Mouse (Mus musculus) left cerebral cortex, adult 2 months (tissue): ENCODE measurements around the gene Gm42688. TPM values are rescaled to one million over a fixed set of nuclear protein-coding genes. Genes with fewer than 3 reads are reported as not detected.

Source experiments
- DNase-seq, 2 experiments: peaks; one replicate each; pipeline ENCODE4 v3.0.0; 2021 to 2022; ENCODE audit warnings: low spot score in 2 of 2, mixed read lengths in 1 of 2; ENCODE audit errors: extremely low spot score in 1 of 2
- H3K27ac ChIP-seq: fragments of 200-600 bp; 2 replicates; pipeline ENCODE4 v1.8.1; 2022
- H3K4me3 ChIP-seq: fragments of 200-600 bp; 2 replicates; pipeline ENCODE4 v1.8.1; 2022
- CTCF ChIP-seq: fragments of 200-600 bp; IDR thresholded peaks from 2 replicates; pipeline ENCODE4 v1.8.1; 2022; ENCODE audit warnings: antibody characterized with exemption, mild to moderate bottlenecking, moderate library complexity
- intact Hi-C: fragments of 180-260 bp; cut with DNase I; formaldehyde crosslinking; loops from one replicate; pipeline ENCODE4 v1.15.1; 2025
- total RNA-seq, 2 experiments: library from RNA; stranded (reverse); gene quantifications; 2 replicates each; pipeline ENCODE4 v1.2.3; 2021

Gene Gm42688
- total RNA-seq, 2 experiments from 2014 or later: 4.6 to 6.9 TPM

DNA sequence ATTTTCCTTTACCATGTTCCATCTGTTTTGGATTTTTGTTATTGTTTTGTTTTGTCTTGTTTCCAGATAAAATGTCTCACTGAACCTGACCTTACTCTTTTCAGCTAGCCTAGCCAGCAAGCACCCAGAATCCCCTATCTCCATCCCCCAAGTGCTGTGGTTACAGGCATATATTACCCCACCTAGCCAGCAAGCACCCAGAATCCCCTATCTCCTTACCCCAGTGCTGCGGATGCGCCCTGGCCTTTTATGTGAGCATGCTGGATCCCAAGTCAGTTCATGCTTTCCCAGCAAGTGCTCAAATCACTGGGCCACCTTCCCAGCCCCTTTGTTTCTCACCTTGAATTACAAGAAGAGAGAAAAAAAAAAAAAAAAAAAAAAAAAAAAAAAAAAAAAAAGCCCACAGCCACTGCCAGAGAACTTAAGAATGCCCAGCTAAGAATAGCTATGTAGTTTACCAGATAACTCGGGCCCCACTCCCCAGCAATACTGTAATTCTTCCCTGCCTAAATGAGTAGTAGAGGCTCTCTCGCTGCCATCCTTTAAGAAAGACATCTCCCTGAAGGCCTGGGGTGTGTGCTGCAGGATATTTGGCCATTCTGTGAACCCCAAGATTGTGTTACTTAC is 10.2 kb downstream of the Gm42688 start:
- Histone ChIP-seq H3K4me3 (no peak overlapping the region), H3K27ac (no peak overlapping the region)
- DNase-seq: no peak
- intact Hi-C loops: no loop called here
- TF ChIP-seq CTCF: no peak

DNA sequence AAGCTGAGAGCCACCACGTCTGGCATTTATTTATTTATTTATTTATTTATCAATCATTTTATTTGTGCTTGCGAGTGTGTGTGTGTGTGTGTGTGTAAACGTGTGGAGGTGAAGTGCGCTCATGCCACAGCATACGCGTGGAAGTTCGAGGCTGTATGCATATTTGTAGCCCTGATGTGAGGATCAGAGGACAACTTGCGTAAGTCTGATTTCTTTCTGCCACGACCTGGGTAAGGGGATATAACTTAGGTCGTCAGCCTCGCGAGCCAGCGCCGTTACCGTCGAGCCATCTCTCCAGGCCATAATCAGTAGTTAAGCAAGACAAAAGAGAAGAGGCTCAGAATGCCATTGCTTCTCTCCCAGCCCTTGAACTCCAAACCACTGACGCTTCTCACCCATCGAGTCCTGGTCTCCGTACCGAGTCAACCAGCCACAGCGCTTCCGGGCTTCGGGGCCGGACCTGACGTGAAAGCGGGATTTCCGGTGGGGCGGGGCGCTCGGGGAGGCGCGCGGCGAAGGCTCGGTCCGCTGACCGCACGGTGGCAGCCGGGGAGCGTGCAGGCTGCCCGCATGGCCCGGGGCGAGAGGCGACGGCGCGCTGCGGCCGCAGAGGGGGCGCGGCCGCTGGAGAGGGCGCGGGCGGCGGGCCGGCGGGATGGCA is 13.7 kb downstream of the Gm42688 start, which contains the start of gene Mogs:
TSS of gene Mogs (plus strand) at position 486 of the 661 bp plus-strand sequence.
- DNase-seq: peak; percentile 91 to 95
- intact Hi-C loops: loop anchor here (2.0 kb wide), 1 partner anchor 42 kb away; the partner anchor contains the start of genes 1700003E16Rik and Wdr54
- TF ChIP-seq CTCF: peak; percentile 50

DNA sequence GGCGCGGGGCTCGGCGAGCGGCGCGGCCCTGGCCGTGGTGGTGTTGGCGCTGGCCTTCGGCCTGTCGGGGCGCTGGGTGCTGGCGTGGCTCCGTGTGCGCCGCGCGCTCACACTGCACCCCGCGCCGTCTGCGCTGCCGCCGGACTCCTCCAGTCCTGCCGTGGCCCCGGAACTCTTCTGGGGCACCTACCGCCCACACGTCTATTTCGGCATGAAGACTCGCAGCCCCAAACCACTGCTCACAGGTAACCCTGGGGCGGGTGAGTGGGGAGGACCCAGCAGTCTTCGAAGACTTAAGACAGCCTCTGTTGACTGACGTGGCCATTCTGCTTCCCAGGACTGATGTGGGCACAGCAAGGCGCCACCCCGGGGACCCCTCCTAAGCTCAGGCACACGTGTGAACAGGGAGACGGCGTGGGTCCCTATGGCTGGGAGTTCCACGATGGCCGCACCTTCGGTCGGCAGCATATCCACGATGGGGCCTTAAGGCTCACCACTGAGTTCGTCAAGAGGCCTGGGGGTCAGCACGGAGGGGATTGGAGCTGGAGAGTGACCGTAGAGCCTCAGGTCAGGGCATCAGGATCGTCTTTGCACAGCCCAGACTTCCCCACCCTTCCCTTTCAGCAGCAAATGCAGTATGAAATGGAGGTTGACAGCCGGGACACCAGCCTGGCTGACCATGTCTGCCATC is 14.4 kb downstream of the Gm42688 start:
- H3K27ac ChIP-seq: peak overlapping the region; percentile 61
- intact Hi-C loops: loop anchor here (2.0 kb wide), 2 partner anchors 29 to 41 kb away; partner anchors contain the start of genes 1700003E16Rik and Wdr54
- peak overlapping the region; percentile 60 for H3K4me3 ChIP-seq
- DNase-seq: no peak
- TF ChIP-seq CTCF: no peak

More for the DNA sequence above, 13.7 kb downstream of the Gm42688 start, which contains the start of gene Mogs:
- peak within 1 kb of the TSS; percentile 60 for H3K4me3 ChIP-seq
- H3K27ac ChIP-seq: peak within 1 kb of the TSS; percentile 92

DNA sequence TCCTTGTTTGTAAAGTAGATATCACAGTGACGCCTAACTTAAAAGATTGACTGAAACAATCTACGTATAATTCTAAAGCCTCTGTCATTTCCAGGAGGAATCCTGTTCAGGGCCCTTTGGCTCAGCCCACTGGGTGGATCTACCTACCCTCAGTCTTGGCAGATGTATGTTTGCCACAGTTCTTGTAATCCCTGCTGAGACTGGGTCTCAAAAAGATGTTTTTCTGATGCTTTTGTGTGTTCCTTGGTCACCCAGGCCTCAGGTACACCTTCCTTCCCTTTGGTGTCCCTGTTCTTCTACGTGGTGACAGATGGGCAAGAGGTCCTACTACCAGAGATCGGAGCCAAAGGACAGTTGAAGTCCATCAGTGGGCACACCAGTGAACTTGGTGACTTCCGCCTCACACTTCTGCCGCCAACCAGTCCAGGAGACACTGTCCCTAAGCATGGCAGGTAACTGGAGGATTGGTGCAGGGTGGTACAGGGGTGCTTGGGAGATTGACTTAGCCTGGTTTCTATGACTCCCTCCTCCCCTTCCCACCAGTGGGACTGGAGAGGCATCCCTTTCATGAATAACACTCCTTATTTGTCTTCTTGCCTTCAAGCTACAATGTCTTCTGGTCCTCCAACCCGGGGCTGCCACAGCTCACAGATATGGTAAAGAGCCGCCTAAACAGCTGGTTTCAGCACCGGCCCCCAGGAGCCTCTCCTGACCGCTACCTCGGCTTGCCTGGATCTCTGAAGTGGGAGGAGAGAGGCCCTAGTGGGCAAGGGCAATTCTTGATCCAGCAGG is 15.2 kb downstream of the Gm42688 start:
- Histone ChIP-seq H3K4me3 (peak overlapping the region; percentile 60), H3K27ac (no peak overlapping the region)
- no peak for DNase-seq
- intact Hi-C loops: loop anchor here (2.0 kb wide), 1 partner anchor 28 kb away; no protein-coding TSS in a partner anchor
- TF ChIP-seq CTCF: no peak

DNA sequence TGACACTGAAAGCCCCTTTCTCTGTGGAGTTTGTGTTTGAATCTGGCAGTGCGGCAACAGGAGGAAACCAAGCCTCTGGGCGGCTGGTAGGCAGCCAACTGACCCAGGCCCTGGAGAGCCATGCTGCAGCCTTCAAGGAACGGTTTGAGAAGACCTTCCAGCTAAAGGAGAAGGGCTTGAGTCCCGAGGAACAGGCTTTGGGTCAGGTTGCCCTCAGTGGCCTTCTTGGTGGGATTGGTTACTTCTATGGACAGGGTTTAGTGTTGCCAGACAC is 15.7 kb downstream of the Gm42688 start:
- no peak overlapping the region for H3K4me3 ChIP-seq
- no peak for DNase-seq
- intact Hi-C loops: loop anchor here (2.0 kb wide), 1 partner anchor 28 kb away; no protein-coding TSS in a partner anchor

DNA sequence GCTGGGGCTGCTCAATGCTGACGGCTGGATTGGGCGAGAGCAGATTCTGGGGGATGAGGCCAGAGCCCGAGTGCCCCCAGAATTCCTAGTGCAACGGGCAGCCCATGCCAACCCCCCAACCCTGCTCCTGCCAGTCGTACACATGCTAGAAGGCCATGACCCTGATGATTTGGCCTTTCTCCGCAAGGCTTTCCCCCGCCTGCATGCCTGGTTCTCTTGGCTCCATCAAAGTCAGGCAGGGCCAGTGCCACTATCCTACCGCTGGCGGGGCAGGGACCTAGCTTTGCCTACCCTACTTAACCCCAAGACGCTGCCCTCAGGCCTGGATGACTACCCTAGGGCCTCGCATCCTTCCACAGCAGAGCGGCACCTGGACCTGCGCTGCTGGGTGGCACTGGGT is 16.2 kb downstream of the Gm42688 start:
- TF ChIP-seq CTCF: no peak
- no peak overlapping the region for H3K27ac ChIP-seq
- H3K4me3 ChIP-seq: no peak overlapping the region
- no peak for DNase-seq
- intact Hi-C loops: loop anchor here (2.0 kb wide), 1 partner anchor 27 kb away; no protein-coding TSS in a partner anchor

More for the DNA sequence above, 15.7 kb downstream of the Gm42688 start:
- TF ChIP-seq CTCF: no peak
- no peak overlapping the region for H3K27ac ChIP-seq

DNA sequence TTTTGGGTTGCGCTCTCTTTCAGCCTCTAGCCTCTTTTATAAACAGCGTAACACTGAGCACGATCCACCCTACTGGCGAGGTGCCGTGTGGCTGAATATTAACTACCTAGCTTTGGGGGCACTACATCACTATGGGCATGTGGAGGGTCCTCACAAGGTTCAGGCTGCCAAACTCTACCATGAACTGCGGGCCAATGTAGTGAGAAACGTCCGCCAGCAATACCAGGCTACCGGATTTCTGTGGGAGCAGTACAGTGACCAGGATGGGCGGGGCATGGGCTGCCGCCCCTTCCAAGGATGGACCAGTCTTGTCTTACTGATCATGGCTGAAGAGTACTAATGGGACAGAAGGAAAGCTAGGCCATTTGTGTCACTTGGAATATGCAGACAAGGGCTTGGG is 17.0 kb downstream of the Gm42688 start:
- Histone ChIP-seq H3K27ac (no peak overlapping the region), H3K4me3 (no peak overlapping the region)
- no peak for DNase-seq
- TF ChIP-seq CTCF: no peak
- intact Hi-C loops: no loop called here

DNA sequence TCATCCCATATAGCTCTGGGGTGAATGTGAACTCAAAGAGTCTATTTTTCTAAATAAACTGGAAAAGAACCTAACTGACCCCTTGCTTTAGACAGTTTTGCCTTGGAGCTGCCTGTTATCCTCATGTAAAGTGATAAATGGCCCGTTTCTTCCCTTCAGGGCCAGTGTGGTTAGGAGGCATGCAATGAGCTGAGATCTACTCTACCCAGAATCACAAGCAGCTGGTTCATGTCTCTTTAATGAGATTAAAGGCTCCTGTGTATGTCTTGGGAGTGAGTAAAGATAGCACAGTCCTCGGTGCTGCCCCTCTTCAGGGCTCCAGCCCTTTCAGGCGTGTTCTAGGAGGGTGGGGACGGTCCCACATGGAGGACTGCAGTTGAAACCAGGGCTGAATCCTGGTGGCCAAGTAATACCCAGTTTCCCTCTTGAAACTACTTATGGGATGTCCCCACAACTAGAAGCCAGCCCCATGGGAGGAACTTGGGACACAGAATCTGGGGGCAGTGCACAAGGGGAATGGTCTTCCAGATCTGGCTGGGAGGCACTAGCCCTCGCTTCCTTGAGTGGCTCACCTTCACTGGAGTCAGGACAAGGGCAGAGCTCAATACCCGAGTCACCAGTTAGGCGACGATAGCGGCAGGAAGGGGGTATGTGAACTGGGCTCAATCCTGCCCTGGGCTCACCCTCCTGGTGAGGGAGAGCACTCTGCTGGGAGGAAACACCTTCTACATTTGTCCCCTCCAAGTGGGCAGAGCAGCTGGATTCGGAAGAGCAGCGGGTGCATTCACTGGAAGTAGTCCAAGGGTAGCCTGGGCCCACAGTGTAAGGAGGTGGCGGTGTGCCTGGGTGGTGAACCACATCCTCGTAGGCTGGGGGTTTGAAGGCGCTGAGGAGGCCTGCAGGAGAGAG is 17.7 kb downstream of the Gm42688 start:
- DNase-seq: no peak
- no peak for TF ChIP-seq CTCF
- H3K27ac ChIP-seq: no peak overlapping the region
- intact Hi-C loops: no loop called here
- H3K4me3 ChIP-seq: no peak overlapping the region

DNA sequence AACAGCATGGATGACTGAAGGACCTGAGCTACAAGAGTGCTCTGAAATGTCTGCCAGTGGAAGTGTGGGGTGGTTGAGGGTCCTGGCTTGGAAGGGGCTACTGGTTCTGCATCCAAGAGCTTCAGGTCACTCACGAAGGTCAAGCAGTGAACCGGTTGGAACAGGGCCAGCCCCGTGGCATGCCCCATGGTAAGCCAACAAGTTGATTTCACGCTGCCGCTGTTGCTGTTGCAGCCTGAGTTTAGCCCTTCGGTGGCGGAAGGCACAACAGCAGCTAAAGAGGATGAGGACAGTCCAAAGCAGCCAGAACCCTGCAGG is 18.3 kb downstream of the Gm42688 start:
- no peak for TF ChIP-seq CTCF
- intact Hi-C loops: no loop called here
- DNase-seq: no peak
- Histone ChIP-seq H3K4me3 (no peak overlapping the region), H3K27ac (no peak overlapping the region)

DNA sequence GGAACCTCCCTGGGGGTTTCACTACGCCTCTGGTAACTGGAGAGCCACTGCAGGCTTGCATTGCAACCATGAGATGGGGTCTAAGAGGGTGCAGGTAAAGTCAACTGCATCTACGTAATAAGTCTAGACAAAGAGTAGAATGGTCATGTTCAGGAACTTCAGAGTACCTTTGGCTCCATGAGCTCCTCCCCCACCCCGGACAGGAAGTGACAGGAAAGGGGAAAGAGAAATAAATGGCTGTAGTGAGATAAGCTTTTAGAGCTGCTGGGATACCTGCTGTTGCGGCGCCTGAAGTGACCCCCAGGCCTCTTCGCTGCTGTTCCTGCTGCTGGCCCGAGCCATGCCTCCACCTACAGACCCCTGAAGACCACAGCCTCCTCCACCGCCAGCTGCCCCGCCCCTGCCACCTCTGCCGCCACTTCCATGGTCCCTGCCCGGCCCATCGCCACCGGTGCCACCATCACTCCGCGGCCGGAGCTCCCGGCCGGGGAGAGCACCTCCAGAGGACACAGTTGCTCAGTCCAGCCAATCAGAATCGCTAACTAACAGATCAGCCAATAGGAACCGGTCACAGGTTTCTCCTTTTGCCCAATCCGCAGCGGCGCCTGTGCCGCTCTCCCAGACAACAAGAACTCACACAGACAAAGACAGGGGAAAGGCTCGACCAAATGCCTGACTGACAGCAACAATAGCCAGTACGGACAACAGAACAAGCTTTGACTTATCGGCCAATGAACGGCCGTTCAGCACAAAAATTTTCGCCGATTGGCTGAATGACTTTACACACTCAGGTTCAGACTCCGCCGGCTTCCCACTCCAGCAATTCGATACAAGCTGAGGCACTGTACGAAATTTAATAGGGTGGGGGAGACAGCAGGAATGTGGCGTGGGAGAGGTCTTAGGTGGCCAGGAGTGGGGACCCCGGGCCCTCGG is 19.8 kb downstream of the Gm42688 start, which contains the start of gene Wbp1:
TSS of gene Wbp1 (minus strand) at position 630 of the 933 bp plus-strand sequence.
- peak; percentile 88 to 94 for DNase-seq
- intact Hi-C loops: no loop called here
- peak within 1 kb of the TSS; percentile 62 for H3K4me3 ChIP-seq
- no peak; the same call in 1 of the 2 replicates for TF ChIP-seq CTCF
- H3K27ac ChIP-seq: peak within 1 kb of the TSS; percentile 82
